Mouse (Mus musculus) hindbrain, postnatal 0 days (tissue): ENCODE results near the gene Hoxa2. TPM values are rescaled to one million over a fixed set of nuclear protein-coding genes. Genes with fewer than 3 reads are reported as not detected.
A peak's percentile ranks its signal among the peaks of the same experiment; 100 is the strongest.

Experiments
- ATAC-seq: fragments of 200-750 bp; cut with Nextera tagmentation; 2 replicates; pipeline ENCODE4 v1.8.0; 2017; ENCODE audit warnings: mild to moderate bottlenecking, moderate TSS enrichment, moderate library complexity
- DNase-seq: peaks from one replicate; pipeline ENCODE4 v3.0.0-alpha.2; 2015; ENCODE audit warnings: low spot score
- H3K27ac ChIP-seq: fragments of 300-500 bp; sonication (generic); 2 replicates; pipeline ENCODE4 v1.5.1; 2014; ENCODE audit warnings: mild to moderate bottlenecking
- H3K27me3 ChIP-seq: fragments of 300-500 bp; sonication (generic); 2 replicates; pipeline ENCODE4 v1.6.1; 2014; ENCODE audit warnings: low read length, mixed read lengths; ENCODE audit not compliant: insufficient read depth
- H3K36me3 ChIP-seq: fragments of 300-500 bp; sonication (generic); 2 replicates; pipeline ENCODE4 v1.6.1; 2014; ENCODE audit warnings: low read length, mixed read lengths; ENCODE audit not compliant: insufficient read depth
- H3K4me1 ChIP-seq: fragments of 300-500 bp; sonication (generic); 2 replicates; pipeline ENCODE4 v1.6.1; 2014; ENCODE audit warnings: antibody characterized with exemption, low read length, mixed read lengths; ENCODE audit not compliant: insufficient read depth
- H3K4me2 ChIP-seq: fragments of 300-500 bp; sonication (generic); 2 replicates; pipeline ENCODE4 v1.6.1; 2014; ENCODE audit warnings: low read depth, mild to moderate bottlenecking, low read length, moderate library complexity, mixed read lengths
- H3K4me3 ChIP-seq: fragments of 300-500 bp; sonication (generic); 2 replicates; pipeline ENCODE4 v1.5.1; 2014; ENCODE audit warnings: low read length
- H3K9ac ChIP-seq: fragments of 300-500 bp; sonication (generic); replicated peaks from 2 replicates; pipeline ENCODE4 v1.6.1; 2014; ENCODE audit warnings: mild to moderate bottlenecking, low read length, moderate library complexity, mixed read lengths
- H3K9me3 ChIP-seq: fragments of 300-500 bp; sonication (generic); 2 replicates; pipeline ENCODE4 v1.6.1; 2016; ENCODE audit warnings: low read length, mixed read lengths
- CTCF ChIP-seq: IDR thresholded peaks from 2 replicates; pipeline ENCODE4 v1.5.1; 2016; ENCODE audit warnings: antibody characterized with exemption, control low read depth, low read depth
- WGBS: fragments of 180-500 bp; shearing (Covaris S2); extraction: QIAGEN DNeasy Blood & Tissue Kit; methylation state at CpG from one replicate; pipeline ENCODE4 v1.1.7; 2014; 5-methylcytosine and 5-hydroxymethylcytosine counted together
- polyA plus RNA-seq: library from polyadenylated mRNA; unstranded; fragments of >200 nt; fragmentation: Nextera tagmentation; extraction: Ambion mirVana; gene quantifications from 2 replicates; pipeline ENCODE4 v1.2.1, GENCODE M21; 2015
- total RNA-seq: library from RNA; depleted of rRNA; stranded (reverse); fragments of >200 nt; gene quantifications from 2 replicates; pipeline ENCODE4 v1.2.3, GENCODE M21; 2014

The Hoxa2 gene
- total and polyA plus RNA-seq, 2 experiments from 2014 or later, result 16.3 to 20.3 TPM

- peak overlapping the region; percentile 39; the same call in 1 of the 2 replicates for H3K9ac ChIP-seq
- peak overlapping the region; percentile 71 for H3K27ac ChIP-seq
- ATAC-seq (no peak), DNase-seq (peak; percentile 4)
- H3K4me3 ChIP-seq, result peak overlapping the region; percentile 67
- no peaks in the 10 kb centered on the region for H3K36me3 ChIP-seq
- H3K27me3 ChIP-seq, result peaks cover 42% of the 10 kb centered on the region
- H3K4me2 ChIP-seq, result peak overlapping the region; percentile 93
- H3K4me1 ChIP-seq, result no peaks in the 10 kb centered on the region
- H3K9me3 ChIP-seq, result no peaks in the 10 kb centered on the region
- TF ChIP-seq CTCF, result no peak
- 7% methylated on average over 8 of the region's 8 CpGs for WGBS
Measured at GRCm38 (mm10) chr6:52161336-52162092, 3.1 kb downstream of the Hoxa2 start.

GRCm38 (mm10) chr6:52160511-52161335 lies 3.9 kb downstream of the Hoxa2 start:
- WGBS, result 5% methylated on average over 30 of the region's 30 CpGs
- peaks cover 49% of the 10 kb centered on the region for H3K27me3 ChIP-seq
- ATAC-seq (no peak), DNase-seq (peak; percentile 65)
- H3K4me1 ChIP-seq, result no peaks in the 10 kb centered on the region
- no peaks in the 10 kb centered on the region for H3K36me3 ChIP-seq
- peak overlapping the region; percentile 71 for H3K27ac ChIP-seq
- peak overlapping the region; percentile 67 for H3K4me3 ChIP-seq
- peak overlapping the region; percentile 93 for H3K4me2 ChIP-seq
- no peaks in the 10 kb centered on the region for H3K9me3 ChIP-seq
- peak overlapping the region; percentile 39 for H3K9ac ChIP-seq
- TF ChIP-seq CTCF, result no peak; the same call in 1 of the 2 replicates

- no peaks in the 10 kb centered on the region for H3K4me1 ChIP-seq
- peak overlapping the region; percentile 93 for H3K4me2 ChIP-seq
- ATAC-seq (no peak), DNase-seq (peak; percentile 52)
- peak overlapping the region; percentile 72; the same call in 1 of the 2 replicates for H3K9ac ChIP-seq
- H3K27me3 ChIP-seq, result peaks cover 56% of the 10 kb centered on the region
- peak overlapping the region; percentile 71; the same call in 1 of the 2 replicates for H3K27ac ChIP-seq
- TF ChIP-seq CTCF, result no peak
- no peaks in the 10 kb centered on the region for H3K9me3 ChIP-seq
- H3K36me3 ChIP-seq, result no peaks in the 10 kb centered on the region
- H3K4me3 ChIP-seq, result peak overlapping the region; percentile 67
- 5% methylated on average over 8 of the region's 9 CpGs for WGBS
Measured at GRCm38 (mm10) chr6:52159979-52160378, 4.7 kb downstream of the Hoxa2 start.

- Histone ChIP-seq H3K4me3 (peak overlapping the region; percentile 67), H3K27me3 (peaks cover 64% of the 10 kb centered on the region), H3K9me3 (no peaks in the 10 kb centered on the region), H3K27ac (peak overlapping the region; percentile 71), H3K4me1 (no peaks in the 10 kb centered on the region), H3K36me3 (no peaks in the 10 kb centered on the region), H3K4me2 (peak overlapping the region; percentile 93), H3K9ac (peak overlapping the region; percentile 72)
- 6% methylated on average over 12 of the region's 12 CpGs for WGBS
- peak; percentile 44 for DNase-seq
- TF ChIP-seq CTCF, result no peak
- ATAC-seq, result 0 out of 2 replicates have a peak, but pooled peaks have one; percentile 3
Measured at GRCm38 (mm10) chr6:52159164-52159761, 5.4 kb downstream of the Hoxa2 start.

- WGBS, result under 1% methylated on average over 55 of the region's 55 CpGs
- Histone ChIP-seq H3K9me3 (no peaks in the 10 kb centered on the region), H3K4me2 (peak within 1 kb of the TSS; percentile 93), H3K27ac (peak within 1 kb of the TSS; percentile 71), H3K27me3 (peaks cover 63% of the 10 kb centered on the region), H3K4me3 (peak within 1 kb of the TSS; percentile 67), H3K9ac (peak within 1 kb of the TSS; percentile 72), H3K36me3 (no peaks in the 10 kb centered on the region), H3K4me1 (no peaks in the 10 kb centered on the region)
- DNase-seq, result peak; percentile 85
- no peak for TF ChIP-seq CTCF
- ATAC-seq, result peak; percentile 83
Measured at GRCm38 (mm10) chr6:52158276-52159051, 6.2 kb downstream of the Hoxa2 start, which contains the start of gene Hoxa1. Hoxa1 (minus strand) TSS chr6:52158317.
